Mouse (Mus musculus) embryonic stem cell, embryonic (primary cell): ENCODE data around the gene Ephb6.

Experiments
- CTCF ChIA-PET, 4 experiments: fragments of 300-600 bp in 2 of 4; fragments of 350-600 bp in 2 of 4; sonication (Branson Sonifier 250); formaldehyde crosslinking; loops; one replicate each; lab custom pipeline; 2022; ENCODE audit warnings: inconsistent platforms in 2 of 4; lab: Charles Lee
- POLR2A ChIA-PET, 4 experiments: fragments of 300-600 bp in 2 of 4; fragments of 350-600 bp in 2 of 4; sonication (Branson Sonifier 250); formaldehyde crosslinking; loops; one replicate each; lab custom pipeline; 2022; ENCODE audit warnings: antibody characterized with exemption in 4 of 4, inconsistent platforms in 1 of 4; lab: Charles Lee

Ephb6 gene

GRCm38 (mm10) chr6:41607637-41608036 lies 2.4 kb downstream of the Ephb6 start:
- CTCF ChIA-PET: no interaction called here

GRCm38 (mm10) chr6:41620173-41620798 lies 15.0 kb downstream of the Ephb6 start:
- POLR2A ChIA-PET: no interaction called here
- CTCF ChIA-PET: no interaction called here

More at GRCm38 (mm10) chr6:41607637-41608036, 2.4 kb downstream of the Ephb6 start:
- POLR2A ChIA-PET: no interaction called here

GRCm38 (mm10) chr6:41621241-41621990 lies 16.1 kb downstream of the Ephb6 start:
- POLR2A ChIA-PET: interaction anchor here in 1 of 4 experiments (1.0 kb wide), 1 partner anchor 15 kb away, joined by 3 read pairs; no protein-coding TSS in a partner anchor
- CTCF ChIA-PET: interaction anchor here (0.6 to 1.7 kb wide), 10 partner anchors 10 to 1829 kb away, joined by 3 to 8 read pairs (median 4); partner anchors contain the start of gene Ephb6 (in 3 of the 4)

- POLR2A ChIA-PET: interaction anchor here in 1 of 4 experiments (1.1 kb wide), 1 partner anchor 35 kb away, joined by 3 read pairs; no protein-coding TSS in a partner anchor
- CTCF ChIA-PET: interaction anchor here in 3 of 4 experiments (1.1 to 1.7 kb wide), 5 partner anchors 17 to 40 kb away, joined by 3 to 6 read pairs (median 3); partner anchors contain the start of gene Ephb6 (in 3 of the 3)
These were observed 17.4 kb downstream of the Ephb6 start for GRCm38 (mm10) chr6:41622661-41623060.

- CTCF ChIA-PET: no interaction called here
- POLR2A ChIA-PET: no interaction called here
These were observed 22.9 kb downstream of the Ephb6 start for GRCm38 (mm10) chr6:41628180-41628579.

- ChIA-PET POLR2A (no interaction called here), CTCF (no interaction called here)
These were observed 25.5 kb downstream of the Ephb6 start for GRCm38 (mm10) chr6:41630791-41631190.

GRCm38 (mm10) chr6:41631549-41631948 lies 26.3 kb downstream of the Ephb6 start:
- ChIA-PET CTCF (no interaction called here), POLR2A (interaction anchor here in 1 of 4 experiments (1.0 kb wide), 1 partner anchor 27 kb away, joined by 3 read pairs; no protein-coding TSS in a partner anchor)

- ChIA-PET POLR2A (no interaction called here), CTCF (no interaction called here)
These were observed 29.9 kb downstream of the Ephb6 start for GRCm38 (mm10) chr6:41635211-41635610.

- CTCF ChIA-PET: interaction anchor here in 1 of 4 experiments (0.9 kb wide), 1 partner anchor 14 kb away, joined by 3 read pairs; no protein-coding TSS in a partner anchor
- POLR2A ChIA-PET: no interaction called here
These were observed 30.9 kb downstream of the Ephb6 start, which contains the start of gene Trpv6 for GRCm38 (mm10) chr6:41636178-41636577. Trpv6 (minus strand) TSS chr6:41636405.

GRCm38 (mm10) chr6:41637393-41637792 lies 32.1 kb downstream of the Ephb6 start:
- POLR2A ChIA-PET: interaction anchor here in 1 of 4 experiments (0.5 kb wide), 1 partner anchor 72 kb away, joined by 3 read pairs; no protein-coding TSS in a partner anchor
- CTCF ChIA-PET: no interaction called here

GRCm38 (mm10) chr6:41637927-41638506 lies 32.7 kb downstream of the Ephb6 start:
- CTCF ChIA-PET: no interaction called here
- POLR2A ChIA-PET: no interaction called here

- ChIA-PET CTCF (interaction anchor here in 1 of 4 experiments (1.3 kb wide), 1 partner anchor 18 kb away, joined by 3 read pairs; no protein-coding TSS in a partner anchor), POLR2A (no interaction called here)
These were observed 35.2 kb downstream of the Ephb6 start for GRCm38 (mm10) chr6:41640449-41640848.

- ChIA-PET CTCF (interaction anchor here in 1 of 4 experiments (1.3 kb wide), 1 partner anchor 19 kb away, joined by 3 read pairs; no protein-coding TSS in a partner anchor), POLR2A (no interaction called here)
These were observed 36.0 kb downstream of the Ephb6 start for GRCm38 (mm10) chr6:41641173-41641866.

GRCm38 (mm10) chr6:41642765-41643164 lies 37.5 kb downstream of the Ephb6 start:
- CTCF ChIA-PET: no interaction called here

GRCm38 (mm10) chr6:41643227-41643626 lies 37.9 kb downstream of the Ephb6 start:
- POLR2A ChIA-PET: no interaction called here
- CTCF ChIA-PET: no interaction called here

More at GRCm38 (mm10) chr6:41642765-41643164, 37.5 kb downstream of the Ephb6 start:
- POLR2A ChIA-PET: no interaction called here

GRCm38 (mm10) chr6:41646220-41646619 lies 40.9 kb downstream of the Ephb6 start:
- ChIA-PET POLR2A (no interaction called here), CTCF (no interaction called here)

GRCm38 (mm10) chr6:41646672-41647071 lies 41.4 kb downstream of the Ephb6 start:
- POLR2A ChIA-PET: no interaction called here
- CTCF ChIA-PET: no interaction called here

- POLR2A ChIA-PET: no interaction called here
- CTCF ChIA-PET: no interaction called here
These were observed 47.9 kb downstream of the Ephb6 start for GRCm38 (mm10) chr6:41653173-41653572.

- ChIA-PET CTCF (no interaction called here), POLR2A (no interaction called here)
These were observed 49.4 kb downstream of the Ephb6 start for GRCm38 (mm10) chr6:41654648-41655047.
